Mouse (Mus musculus): Measurements from ENCODE around the gene Cry2.

Gene Cry2

DNA sequence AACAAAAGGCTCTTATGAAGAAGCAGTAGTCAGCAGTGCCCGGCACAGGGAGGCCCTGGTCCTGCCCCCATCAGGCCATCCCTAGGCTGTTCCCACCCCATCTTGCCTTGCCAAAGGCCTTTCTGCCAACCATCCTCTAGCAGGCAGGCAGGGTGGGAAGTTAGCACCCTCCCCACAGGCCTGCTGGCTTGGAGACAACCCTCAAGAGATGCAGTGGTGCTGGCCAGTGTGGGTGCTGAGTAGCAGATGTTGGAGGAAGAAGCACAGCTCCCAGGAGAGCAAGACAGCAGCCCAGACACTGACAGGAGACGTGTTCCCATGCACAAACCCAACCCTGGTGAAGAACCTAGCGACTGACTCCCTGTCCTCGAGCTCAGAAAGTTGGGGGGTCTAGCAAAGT, 46.2 kb downstream of the Cry2 start:
- no peaks in the 10 kb centered on the region for H3K9me3 ChIP-seq (ENCODE audit: low read length)

DNA sequence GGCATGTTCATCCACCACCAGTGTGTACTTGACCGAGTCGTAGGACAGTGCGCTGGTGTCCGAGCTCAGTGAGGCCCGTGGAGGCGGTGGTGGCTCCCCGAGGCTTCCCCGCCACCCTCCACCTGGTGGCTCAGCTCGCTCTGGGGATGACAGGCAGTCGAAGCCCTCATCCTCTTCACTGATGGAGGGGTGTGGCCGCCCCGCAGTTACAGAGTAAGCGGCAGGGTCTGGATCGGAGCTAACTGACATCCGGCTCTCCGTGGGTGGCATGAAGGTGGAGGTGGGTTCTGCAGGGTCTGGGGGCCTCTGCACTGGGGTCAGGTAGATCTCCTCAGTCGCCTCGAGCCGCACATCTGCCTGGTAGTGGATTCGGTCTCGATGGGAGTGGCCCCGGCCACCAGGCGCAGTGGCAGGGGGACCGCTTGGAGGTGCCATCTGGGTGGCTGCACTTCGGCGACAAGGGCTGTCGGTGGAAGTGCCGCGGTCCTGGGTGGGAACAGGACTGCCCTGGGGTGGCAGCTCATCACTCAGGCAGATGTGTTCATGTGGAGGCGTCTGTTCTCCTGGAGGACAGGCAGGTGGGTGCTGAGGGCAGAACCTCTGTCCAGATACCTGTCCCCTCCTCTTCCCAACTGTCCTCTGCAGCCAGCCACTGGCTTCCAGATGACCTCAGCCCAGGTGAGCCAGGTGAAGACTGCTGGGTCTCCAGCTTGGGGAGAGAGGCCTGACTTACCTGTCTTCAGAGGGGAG, 46.8 kb downstream of the Cry2 start:
- H3K27me3 ChIP-seq (ENCODE audit: insufficient read depth, low read length), result peaks cover 27% of the 10 kb centered on the region
- peak overlapping the region; percentile 32; the same call in 1 of the 2 replicates for H3K4me3 ChIP-seq (replicated peaks; ENCODE audit: low read length)
- peaks cover 51% of the 10 kb centered on the region for H3K36me3 ChIP-seq (ENCODE audit: insufficient read depth, low read length)
- TF ChIP-seq POU5F1 (IDR thresholded peaks at IDR 0.05; ENCODE audit: borderline replicate concordance, low read length) (no peak), CTCF (conservative IDR thresholded peaks at IDR 0.05; ENCODE audit: low read length) (no peak), NANOG (IDR thresholded peaks at IDR 0.05; ENCODE audit: borderline replicate concordance, low read length) (no peak)
- H3K9me3 ChIP-seq (ENCODE audit: low read length), result no peaks in the 10 kb centered on the region
- peaks cover 59% of the 10 kb centered on the region for H3K4me1 ChIP-seq (replicated peaks; ENCODE audit: low read depth, low read length)

More for the DNA sequence above, 46.2 kb downstream of the Cry2 start:
- TF ChIP-seq NANOG (IDR thresholded peaks at IDR 0.05; ENCODE audit: borderline replicate concordance, low read length), result no peak
- TF ChIP-seq CTCF (conservative IDR thresholded peaks at IDR 0.05; ENCODE audit: low read length), result no peak
- TF ChIP-seq POU5F1 (IDR thresholded peaks at IDR 0.05; ENCODE audit: borderline replicate concordance, low read length), result no peak
- Histone ChIP-seq H3K4me1 (replicated peaks; ENCODE audit: low read depth, low read length) (peaks cover 66% of the 10 kb centered on the region), H3K27me3 (ENCODE audit: insufficient read depth, low read length) (peaks cover 27% of the 10 kb centered on the region), H3K36me3 (ENCODE audit: insufficient read depth, low read length) (peaks cover 45% of the 10 kb centered on the region), H3K4me3 (replicated peaks; ENCODE audit: low read length) (no peak overlapping the region)

GRCm38 (mm10) chr2:92385113-92386051, 48.5 kb downstream of the Cry2 start:
- Histone ChIP-seq H3K4me1 (replicated peaks; ENCODE audit: low read depth, low read length) (peaks cover 55% of the 10 kb centered on the region), H3K36me3 (ENCODE audit: insufficient read depth, low read length) (peaks cover 67% of the 10 kb centered on the region)

GRCm38 (mm10) chr2:92384101-92384500, 49.7 kb downstream of the Cry2 start:
- Histone ChIP-seq H3K9me3 (ENCODE audit: low read length) (no peaks in the 10 kb centered on the region), H3K27me3 (ENCODE audit: insufficient read depth, low read length) (peaks cover 23% of the 10 kb centered on the region), H3K4me3 (replicated peaks; ENCODE audit: low read length) (no peak overlapping the region), H3K36me3 (ENCODE audit: insufficient read depth, low read length) (peaks cover 80% of the 10 kb centered on the region), H3K4me1 (replicated peaks; ENCODE audit: low read depth, low read length) (peaks cover 56% of the 10 kb centered on the region)
- TF ChIP-seq NANOG (IDR thresholded peaks at IDR 0.05; ENCODE audit: borderline replicate concordance, low read length), result no peak

More at GRCm38 (mm10) chr2:92385113-92386051, 48.5 kb downstream of the Cry2 start:
- peaks cover 23% of the 10 kb centered on the region for H3K27me3 ChIP-seq (ENCODE audit: insufficient read depth, low read length)
- peak overlapping the region; percentile 20; the same call in 1 of the 2 replicates for H3K4me3 ChIP-seq (replicated peaks; ENCODE audit: low read length)
- H3K9me3 ChIP-seq (ENCODE audit: low read length), result no peaks in the 10 kb centered on the region
- TF ChIP-seq CTCF (conservative IDR thresholded peaks at IDR 0.05; ENCODE audit: low read length) (no peak), NANOG (IDR thresholded peaks at IDR 0.05; ENCODE audit: borderline replicate concordance, low read length) (no peak), POU5F1 (IDR thresholded peaks at IDR 0.05; ENCODE audit: borderline replicate concordance, low read length) (no peak)

DNA sequence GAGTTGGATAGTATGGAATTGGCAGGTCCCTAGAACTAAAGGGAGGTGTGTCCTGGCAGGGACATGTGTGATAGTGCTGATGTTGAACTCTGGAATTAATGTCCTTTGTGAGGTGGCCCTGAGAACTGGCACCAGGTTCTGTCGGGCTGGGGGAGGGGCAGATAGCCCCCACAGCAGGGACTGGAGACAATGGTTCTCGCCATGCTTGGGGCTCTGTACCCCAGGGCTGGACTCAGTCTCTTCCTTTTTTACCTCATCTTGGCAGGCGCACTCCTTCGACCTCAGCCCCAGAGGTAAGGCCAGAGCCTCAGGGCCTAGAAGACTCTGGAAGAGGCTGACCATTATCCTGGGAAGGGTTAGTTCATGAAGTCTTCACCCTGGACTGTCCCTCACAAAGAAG, 51.1 kb downstream of the Cry2 start:
- Histone ChIP-seq H3K4me1 (replicated peaks; ENCODE audit: low read depth, low read length) (peaks cover 48% of the 10 kb centered on the region), H3K36me3 (ENCODE audit: insufficient read depth, low read length) (peaks cover 93% of the 10 kb centered on the region), H3K27me3 (ENCODE audit: insufficient read depth, low read length) (peaks cover 12% of the 10 kb centered on the region), H3K4me3 (replicated peaks; ENCODE audit: low read length) (no peak overlapping the region), H3K9me3 (ENCODE audit: low read length) (no peaks in the 10 kb centered on the region)
- TF ChIP-seq NANOG (IDR thresholded peaks at IDR 0.05; ENCODE audit: borderline replicate concordance, low read length) (no peak), POU5F1 (IDR thresholded peaks at IDR 0.05; ENCODE audit: borderline replicate concordance, low read length) (no peak), CTCF (conservative IDR thresholded peaks at IDR 0.05; ENCODE audit: low read length) (no peak)

DNA sequence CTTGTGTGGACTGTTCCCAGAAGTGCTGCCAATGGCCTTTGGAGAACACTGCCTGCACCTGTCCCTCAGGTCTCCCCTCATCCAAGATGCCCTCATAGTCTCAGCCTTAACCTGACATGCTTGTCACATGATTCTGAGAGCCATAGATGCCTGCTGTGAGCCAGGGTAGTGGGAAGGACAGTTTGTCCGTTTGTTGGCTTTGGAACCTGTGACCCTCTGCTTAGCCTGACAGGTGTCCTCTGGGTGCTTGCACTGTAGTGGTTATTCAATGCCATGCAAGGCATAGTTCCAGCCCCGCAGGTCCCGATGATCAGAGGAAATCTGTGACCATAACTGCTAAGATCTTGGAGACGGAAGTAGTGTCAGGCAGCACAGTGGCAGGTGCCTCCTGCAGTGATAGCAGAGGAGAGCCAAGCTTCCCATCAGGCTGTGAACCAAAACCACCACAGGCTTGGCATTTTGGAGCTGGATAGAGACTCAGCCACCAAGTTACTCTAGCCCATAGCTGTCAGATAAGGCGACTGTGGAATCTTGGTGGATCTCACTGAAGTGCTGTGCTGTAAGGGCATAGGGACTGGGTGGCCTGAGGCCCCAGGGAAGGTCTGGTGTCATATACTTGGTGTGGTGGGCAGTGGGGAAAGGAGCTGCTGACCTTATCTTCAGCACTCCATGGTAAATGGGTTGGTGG, 51.8 kb downstream of the Cry2 start, which contains the start of gene 1700029I15Rik:
1700029I15Rik (plus strand) TSS at position 638 of the 688 bp plus-strand sequence.
- TF ChIP-seq POU5F1 (IDR thresholded peaks at IDR 0.05; ENCODE audit: borderline replicate concordance, low read length) (no peak), CTCF (conservative IDR thresholded peaks at IDR 0.05; ENCODE audit: low read length) (no peak), NANOG (IDR thresholded peaks at IDR 0.05; ENCODE audit: borderline replicate concordance, low read length) (no peak)
- Histone ChIP-seq H3K4me3 (replicated peaks; ENCODE audit: low read length) (no peak within 1 kb of the TSS), H3K27me3 (ENCODE audit: insufficient read depth, low read length) (peaks cover 5% of the 10 kb centered on the region; the same call in 1 of the 2 replicates), H3K4me1 (replicated peaks; ENCODE audit: low read depth, low read length) (peaks cover 50% of the 10 kb centered on the region), H3K9me3 (ENCODE audit: low read length) (no peaks in the 10 kb centered on the region), H3K36me3 (ENCODE audit: insufficient read depth, low read length) (peaks cover 96% of the 10 kb centered on the region)

DNA sequence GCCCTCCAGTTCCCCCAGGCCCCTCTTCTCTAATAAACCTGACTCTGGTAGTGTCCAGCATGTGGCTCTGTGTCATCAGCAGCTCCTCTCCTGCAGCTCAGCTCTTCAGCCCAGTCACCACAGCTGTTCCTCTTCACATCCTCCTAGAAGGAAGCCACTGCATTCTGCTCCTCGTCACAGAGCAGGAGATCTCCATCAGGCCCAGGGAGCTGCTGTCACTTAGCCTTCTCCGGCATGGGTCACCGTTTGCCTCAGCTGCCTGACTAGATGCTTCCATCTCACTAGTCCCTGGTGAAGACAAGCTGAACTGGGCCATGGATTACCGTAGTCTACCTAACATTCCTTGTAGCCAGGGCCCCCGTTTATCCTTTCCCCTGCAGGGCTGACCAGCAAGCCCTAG, 52.7 kb downstream of the Cry2 start:
- Histone ChIP-seq H3K9me3 (ENCODE audit: low read length) (no peaks in the 10 kb centered on the region), H3K27me3 (ENCODE audit: insufficient read depth, low read length) (no peaks in the 10 kb centered on the region), H3K4me3 (replicated peaks; ENCODE audit: low read length) (no peak overlapping the region), H3K36me3 (ENCODE audit: insufficient read depth, low read length) (peaks cover 87% of the 10 kb centered on the region), H3K4me1 (replicated peaks; ENCODE audit: low read depth, low read length) (peaks cover 46% of the 10 kb centered on the region)
- no peak for TF ChIP-seq CTCF (conservative IDR thresholded peaks at IDR 0.05; ENCODE audit: low read length)
- TF ChIP-seq POU5F1 (IDR thresholded peaks at IDR 0.05; ENCODE audit: borderline replicate concordance, low read length), result no peak
- no peak for TF ChIP-seq NANOG (IDR thresholded peaks at IDR 0.05; ENCODE audit: borderline replicate concordance, low read length)
